Mouse (Mus musculus): ENCODE data around the gene Fgfr2.

GRCm38 (mm10) chr7:130634259-130634871 is 2488.8 kb downstream of the Fgfr2 start:
- TF ChIP-seq CTCF (IDR thresholded peaks at IDR 0.05) (no peak), EP300 (IDR thresholded peaks at IDR 0.05) (no peak)
